Mouse (Mus musculus): ENCODE data around the gene Cfap97.

The Cfap97 gene

DNA sequence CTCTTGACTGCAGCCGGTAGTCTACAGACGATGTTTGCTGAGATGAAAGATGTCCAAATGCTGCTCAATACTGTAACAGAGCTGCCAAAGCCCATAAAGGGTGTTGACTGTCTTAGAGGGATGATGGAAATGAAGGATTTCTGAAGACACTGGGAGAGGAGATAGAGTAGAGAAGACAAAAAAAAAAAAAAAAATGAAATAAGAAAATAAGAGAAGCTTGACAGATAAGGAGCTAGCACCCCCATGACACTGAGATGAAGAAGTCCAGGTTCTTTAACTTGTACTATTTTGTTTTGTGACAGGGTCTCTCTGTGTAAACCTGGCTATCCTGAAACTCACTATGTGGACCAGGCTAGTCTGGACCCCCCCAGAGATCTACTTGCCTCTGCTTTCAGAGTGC lies 1.5 kb downstream of the Cfap97 start:
- DNase-seq (ENCODE audit: low spot score): no peak

DNA sequence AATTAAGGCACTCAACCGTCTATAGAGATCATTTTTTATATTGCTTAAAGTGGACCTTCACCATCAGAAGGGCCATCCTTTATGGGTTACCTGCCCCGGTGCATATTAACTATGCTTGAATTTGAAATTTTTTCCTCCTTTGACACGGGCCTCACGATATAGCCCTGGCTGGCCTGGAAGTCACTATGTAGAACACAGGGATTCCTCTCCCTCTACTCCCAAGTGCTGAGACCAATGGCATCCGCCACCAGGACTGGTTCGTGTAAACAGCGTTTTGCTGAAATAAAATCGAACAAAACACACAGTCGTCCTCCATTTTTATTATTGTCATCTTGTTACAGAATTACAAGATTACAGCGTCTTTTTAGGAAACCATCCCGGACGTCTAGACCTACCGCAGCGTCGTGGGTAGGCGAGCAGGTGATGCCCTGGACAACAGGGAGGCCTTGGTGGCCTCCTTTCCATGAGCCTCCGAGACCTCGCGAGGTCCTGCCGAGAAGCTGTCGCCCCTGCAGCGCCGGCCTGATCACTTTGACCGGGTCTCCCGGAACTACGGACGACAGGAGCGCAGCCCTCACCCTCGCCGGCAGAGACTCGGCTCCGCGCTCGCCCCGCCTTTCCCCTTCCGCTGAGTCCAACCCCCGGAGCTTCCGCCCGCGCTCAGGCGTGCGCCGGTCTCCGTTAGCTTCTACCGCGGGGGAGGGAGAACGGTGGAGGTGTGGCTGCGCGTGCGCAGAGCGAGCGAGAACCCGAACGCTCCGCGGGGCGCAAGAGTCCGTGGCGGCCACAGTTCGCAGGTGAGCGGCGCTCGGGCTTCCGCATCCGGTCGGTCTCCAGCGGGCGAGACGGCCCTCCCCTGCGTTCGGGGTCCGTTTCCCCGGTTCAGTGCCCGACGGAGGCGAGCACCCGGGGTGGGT lies 11.6 kb downstream of the Cfap97 start:
- peak; percentile 97 for DNase-seq (ENCODE audit: low spot score)

DNA sequence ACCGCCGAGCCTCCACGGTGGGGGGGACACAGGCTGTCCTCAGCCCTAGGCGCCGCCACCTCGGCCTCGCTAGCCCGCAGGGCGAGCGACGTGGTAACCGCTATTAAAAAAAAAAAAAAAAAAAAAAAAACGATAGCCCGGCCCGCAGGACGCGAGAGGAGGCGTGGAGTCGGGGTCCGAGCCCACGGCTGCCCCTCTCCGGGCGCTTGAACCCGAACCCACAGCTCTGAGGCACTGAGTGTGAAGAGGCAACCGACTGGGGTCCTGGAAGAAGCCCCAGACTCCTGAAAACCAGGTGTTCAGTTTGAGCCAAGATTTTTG lies 12.3 kb downstream of the Cfap97 start:
- DNase-seq (ENCODE audit: low spot score): no peak

DNA sequence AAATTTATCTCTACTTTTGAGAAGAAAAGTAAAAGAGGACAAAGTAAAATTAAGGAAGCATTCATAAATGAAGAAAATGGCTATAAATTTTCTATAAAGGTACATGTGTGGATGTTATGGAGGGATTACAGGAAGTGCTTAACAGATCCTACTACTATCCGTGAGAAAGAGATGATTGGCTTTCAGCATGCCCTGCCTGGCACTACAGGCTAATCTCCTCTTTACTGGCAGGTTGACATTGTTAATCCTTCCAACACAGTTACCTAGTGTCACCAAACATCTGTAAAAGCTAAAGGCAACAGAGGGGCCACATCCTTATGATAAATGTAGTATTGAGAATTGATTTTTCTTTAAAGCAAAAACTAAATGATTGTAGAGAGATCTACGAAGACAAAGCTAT lies 22.1 kb downstream of the Cfap97 start:
- DNase-seq (ENCODE audit: low spot score): no peak

DNA sequence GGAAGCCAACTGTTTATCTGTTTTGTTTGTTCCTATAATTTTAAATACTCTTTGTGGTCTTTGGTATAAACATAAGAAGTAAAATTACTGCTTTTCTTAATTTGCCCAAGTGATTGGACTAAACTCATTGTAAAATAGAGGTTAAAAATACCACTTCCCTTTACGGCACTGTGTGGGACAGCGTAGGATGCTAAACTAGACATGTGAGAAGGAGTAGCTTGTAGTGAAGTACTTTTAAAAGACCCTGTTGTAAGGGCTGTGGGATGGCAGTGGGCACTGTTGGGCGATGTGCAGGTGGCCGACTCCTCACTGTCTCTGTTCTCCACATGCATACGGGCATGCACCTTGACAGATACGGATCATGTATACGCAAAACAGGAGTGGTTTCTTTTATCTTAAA lies 28.6 kb downstream of the Cfap97 start:
- no peak for DNase-seq (ENCODE audit: low spot score)

DNA sequence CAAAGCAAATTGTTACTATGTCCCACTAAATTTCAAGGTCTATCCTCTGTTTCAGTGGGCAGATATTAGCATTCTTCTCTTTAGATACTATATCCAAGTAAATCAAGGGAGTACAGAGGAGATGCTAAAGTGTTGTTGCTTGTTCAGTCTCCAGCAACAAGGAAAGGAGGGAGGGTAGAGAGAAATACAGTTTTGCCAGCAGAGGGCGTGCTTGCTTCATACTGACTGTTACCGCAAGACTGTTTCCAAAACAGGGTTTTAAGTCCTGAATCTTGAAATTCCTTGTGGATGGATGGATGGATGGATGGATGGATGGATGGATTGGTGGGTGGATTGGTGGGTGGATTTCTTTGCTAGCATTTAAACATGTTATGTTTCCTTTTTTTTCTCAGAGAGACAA lies 33.8 kb downstream of the Cfap97 start:
- peak; percentile 54 for DNase-seq (ENCODE audit: low spot score)

DNA sequence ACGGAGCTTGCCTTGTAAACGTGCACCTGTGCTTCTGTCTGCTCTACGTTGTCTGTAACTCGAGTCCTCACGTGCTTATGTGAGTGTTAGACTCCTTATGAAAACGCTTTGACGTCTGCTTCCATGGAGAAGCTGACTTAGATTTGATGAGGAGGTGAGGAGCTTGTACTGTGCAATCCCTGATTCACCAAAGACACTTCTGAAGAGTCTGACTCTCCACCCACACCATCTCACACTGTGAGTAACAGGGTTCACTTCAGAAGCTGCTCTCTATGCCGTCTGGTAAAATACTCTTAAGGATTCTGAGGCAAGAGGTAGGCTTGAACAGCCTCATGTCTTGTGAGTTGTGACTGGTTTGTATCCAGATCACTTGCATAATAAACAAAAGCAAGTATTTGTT lies 41.5 kb downstream of the Cfap97 start:
- DNase-seq (ENCODE audit: low spot score): no peak

DNA sequence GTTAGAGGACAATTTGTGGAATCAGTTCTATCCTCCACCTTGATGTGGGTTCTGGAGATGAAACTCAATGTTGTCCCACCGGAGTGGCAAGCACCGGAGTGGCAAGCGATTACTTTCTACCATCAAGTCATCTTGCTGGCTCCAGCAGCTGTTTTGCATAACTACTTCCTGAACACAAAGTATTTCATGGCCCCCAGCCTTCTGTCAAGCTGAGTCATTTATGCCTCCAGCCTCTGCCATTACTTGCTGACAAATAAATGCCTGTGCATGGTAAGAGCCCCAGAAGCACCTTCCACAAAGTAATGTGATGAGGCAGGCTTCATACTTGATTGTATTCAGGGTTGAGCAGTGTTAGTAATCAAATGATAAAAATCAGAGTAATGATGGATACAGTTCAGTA lies 45.3 kb downstream of the Cfap97 start:
- DNase-seq (ENCODE audit: low spot score): no peak

DNA sequence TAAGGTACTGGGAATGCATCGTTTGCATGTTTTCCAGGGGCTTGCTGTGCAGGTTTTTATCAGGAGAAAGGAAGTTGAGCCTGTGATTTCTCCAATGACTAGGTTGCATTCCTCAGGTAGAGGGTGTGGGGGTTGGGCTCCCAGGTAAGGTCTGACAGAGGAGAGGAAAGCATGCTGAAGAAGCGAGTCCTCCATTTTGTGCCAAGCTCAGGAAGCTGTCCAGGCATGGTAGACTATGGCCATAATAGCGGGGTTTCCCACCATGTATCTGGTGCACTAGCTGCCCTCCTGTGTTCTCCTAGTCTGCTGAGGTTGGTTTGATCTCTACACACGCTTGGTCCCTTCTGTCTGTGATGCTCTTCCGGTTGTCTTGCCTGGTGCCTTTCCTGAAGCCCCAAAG lies 46.1 kb downstream of the Cfap97 start:
- no peak for DNase-seq (ENCODE audit: low spot score)

DNA sequence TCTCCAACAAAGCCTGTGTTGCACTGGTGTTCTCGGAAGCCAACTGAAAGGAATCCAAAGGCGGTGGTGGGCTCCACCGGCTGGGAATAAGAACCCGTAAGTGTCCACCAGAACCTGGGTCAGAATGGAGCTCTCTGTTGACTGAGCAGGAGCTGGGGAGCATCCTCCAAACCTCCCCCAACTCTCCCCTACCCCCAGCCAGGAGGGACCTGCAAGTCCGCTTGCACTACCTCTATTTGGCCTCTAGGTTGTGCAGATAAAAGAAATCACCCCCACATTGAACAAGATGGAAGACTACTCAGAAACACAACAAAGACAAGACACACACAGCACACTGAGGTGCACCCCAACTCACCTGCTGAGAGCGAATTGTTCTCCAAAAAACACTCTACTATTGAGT lies 50.8 kb downstream of the Cfap97 start:
- no peak for DNase-seq (ENCODE audit: low spot score)

DNA sequence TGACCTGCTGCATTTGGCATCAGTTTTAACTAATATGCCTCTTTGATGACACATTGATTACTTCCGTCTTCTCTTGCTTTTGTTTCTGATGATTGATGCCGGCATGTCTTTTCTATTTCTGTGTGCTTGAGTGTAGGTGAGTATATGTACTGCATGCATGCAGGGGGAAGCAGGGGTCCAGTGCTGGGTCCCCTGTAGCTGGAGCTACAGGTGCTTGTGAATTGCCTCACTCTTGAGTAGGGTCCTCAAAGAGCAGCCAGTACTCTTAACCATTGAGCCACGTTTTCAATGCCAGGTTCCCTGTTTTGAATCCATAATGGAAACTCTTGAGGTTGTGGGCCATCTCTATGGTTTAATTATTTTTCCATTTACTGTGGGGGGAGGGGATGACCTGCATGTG lies 52.7 kb downstream of the Cfap97 start:
- no peak for DNase-seq (ENCODE audit: low spot score)

DNA sequence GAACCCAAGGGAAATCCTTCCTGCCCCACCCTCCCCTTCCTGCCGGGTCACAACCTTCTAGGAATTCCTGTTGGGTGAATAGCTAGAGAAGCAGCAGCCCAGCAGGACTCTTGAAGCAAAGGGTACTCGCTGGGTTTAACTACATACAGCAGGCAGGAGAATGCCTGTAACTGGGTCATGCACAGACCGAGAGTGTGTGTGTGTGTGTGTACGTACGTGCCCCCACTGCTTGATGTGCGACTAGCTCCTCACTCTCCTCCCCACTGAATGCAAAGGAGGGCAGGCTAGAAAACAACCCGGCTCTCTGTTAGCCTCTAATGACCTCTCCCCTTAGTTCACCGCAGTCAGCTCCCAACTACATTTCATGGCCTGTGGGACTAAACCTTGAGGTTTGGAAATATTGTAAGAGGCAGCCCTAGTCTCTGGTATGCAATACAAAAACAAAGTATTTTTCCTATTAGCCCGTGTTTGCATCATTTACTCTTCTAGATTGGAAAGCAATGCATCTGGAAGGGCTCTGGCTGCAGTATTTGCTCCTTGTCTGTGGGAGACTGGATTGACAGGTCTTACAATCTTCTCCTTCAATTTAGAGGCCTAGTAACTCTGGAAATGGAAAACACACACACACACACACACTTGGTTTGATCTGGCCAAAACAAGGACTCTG lies 53.5 kb downstream of the Cfap97 start:
- DNase-seq (ENCODE audit: low spot score): no peak

DNA sequence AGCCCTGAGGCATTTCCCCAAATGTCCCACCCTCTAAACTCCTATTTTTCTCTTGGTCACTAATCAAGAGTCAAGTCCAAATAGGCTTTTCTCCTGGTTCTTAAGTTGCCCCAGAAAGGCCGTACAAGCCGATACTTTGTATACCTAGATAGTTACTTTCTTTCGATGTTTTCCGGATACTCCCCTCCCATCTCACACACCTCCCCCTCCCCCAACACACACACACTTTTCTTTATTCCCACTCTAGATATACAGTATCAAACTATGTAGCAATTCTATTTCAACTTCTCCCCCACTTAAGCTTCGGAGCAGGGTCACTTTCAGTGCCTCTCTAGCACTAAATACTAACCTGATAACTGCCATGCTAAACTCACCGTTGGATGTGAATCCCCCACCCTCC lies 54.5 kb downstream of the Cfap97 start:
- no peak for DNase-seq (ENCODE audit: low spot score)

DNA sequence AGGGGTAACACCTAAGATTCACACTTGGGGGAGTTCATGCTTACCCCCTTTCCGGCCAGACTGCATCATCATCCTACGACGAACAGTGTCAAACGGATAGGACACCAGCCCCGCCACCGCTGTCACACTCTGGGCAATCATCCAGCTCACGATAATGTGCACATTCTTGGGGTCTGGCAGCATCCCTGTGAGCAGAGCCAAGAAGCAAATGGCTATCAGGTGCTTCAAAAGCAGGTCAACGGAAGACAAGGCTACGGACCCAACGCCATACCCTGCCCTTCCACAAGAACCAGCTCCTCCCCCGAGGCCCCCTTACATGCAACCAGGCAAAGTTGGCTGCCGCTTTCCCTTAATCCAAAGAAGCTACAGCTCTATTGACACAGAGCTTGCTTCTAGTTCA lies 56.8 kb downstream of the Cfap97 start:
- DNase-seq (ENCODE audit: low spot score): peak; percentile 18

DNA sequence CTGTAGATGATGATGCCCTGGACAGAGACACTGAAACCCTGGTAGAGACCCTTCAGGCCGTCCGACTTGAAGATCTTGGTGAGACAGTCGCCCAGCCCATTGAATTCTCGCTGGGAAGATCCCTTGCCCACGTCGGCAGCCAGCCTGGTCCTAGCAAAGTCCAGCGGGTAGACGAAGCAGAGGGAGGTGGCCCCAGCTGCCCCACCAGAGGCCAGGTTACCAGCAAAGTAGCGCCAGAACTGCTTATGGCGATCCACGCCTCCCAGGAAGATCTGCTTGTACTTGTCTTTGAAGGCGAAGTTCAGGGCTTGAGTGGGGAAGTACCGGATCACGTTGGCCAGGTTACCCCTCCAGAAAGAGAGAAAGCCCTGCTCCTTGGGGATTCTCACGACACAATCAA lies 57.5 kb downstream of the Cfap97 start:
- DNase-seq (ENCODE audit: low spot score): no peak

DNA sequence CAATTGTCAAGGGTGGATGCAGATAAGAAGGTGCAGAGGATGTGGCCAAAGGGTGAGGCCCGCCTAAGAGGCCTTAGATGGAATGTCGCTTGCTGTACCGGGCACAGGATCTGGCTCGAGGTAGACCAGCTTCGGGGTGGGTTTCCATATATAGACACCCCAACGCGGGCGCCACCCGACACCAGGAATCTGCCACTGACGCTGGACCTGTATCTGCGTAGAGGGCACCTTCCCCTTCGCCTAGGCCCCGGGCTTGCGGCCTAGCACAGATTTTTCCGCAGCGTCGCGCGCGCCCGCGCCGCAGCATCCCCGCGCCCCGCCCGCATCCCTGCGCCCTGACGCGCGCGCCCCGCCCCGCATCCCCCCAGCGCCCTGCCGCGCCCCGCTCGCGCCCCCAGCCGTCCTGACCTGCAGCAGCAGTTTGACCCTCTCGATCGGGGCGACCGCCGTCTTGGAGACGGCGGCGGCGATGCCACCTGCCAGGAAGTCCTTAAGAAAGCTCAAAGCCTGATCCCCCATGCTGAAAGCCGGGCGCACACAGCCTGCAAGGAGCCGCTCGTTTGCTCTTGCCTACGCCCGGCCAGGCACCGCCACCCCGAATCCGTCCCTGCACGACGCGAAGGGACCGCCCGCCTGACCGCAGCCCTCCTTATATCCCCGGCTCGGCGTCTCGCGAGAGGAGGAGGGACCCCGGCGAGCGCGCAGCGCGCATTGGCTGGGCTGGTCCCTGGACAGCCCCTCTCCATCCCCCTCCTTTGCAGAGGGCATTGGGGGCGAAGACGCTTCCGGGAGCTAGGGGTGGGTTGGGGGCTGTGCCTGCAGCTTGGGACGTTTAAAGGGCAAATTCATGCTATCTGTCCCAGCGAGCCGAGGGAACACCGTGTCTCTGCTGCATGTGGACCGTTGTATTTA lies 59.1 kb downstream of the Cfap97 start, which contains the start of gene Slc25a4:
TSS of gene Slc25a4 (minus strand) at position 881 of the 912 bp plus-strand sequence.
- peak; percentile 98 for DNase-seq (ENCODE audit: low spot score)

DNA sequence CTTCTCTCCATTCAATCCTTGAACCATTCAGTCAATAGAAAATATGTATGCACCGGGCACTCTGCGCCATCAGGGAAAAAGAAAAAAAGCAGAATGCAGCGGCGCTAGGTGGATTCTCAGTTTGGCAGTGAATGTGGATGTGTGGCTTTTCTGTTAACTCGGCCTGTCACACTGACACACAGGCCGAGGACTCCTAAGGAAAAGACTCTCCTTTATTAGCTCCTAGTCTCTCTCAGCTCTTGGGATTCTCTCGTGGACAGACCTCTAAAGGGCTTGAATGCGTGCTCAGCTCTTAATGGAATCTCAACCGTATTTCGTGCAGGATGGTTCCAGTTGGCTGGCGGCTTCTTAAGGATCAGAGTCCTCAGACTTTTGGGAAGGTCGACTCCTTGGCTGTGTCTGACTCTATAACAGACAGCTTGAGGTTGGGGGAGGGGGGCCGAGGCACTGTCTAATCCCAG lies 60.1 kb downstream of the Cfap97 start:
- no peak for DNase-seq (ENCODE audit: low spot score)

DNA sequence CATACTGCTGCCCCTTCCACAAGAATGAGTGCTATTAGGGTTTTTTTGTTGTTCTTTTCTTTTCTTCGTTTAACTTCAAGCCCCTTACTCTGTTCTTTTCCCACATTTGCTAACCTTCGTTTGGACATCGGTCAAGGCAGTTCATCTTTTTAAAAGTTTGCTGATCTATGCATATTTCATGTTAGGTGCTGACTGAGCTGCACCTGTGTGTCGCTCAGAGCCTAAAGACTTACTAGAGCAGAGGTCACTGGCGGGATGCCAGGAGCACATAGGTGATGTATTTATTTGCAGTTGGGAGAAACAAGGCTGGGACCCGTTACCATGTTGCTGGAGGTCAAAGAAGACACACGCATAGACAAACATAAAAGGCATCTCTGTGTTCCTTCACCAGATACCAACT lies 60.6 kb downstream of the Cfap97 start:
- DNase-seq (ENCODE audit: low spot score): peak; percentile 21

DNA sequence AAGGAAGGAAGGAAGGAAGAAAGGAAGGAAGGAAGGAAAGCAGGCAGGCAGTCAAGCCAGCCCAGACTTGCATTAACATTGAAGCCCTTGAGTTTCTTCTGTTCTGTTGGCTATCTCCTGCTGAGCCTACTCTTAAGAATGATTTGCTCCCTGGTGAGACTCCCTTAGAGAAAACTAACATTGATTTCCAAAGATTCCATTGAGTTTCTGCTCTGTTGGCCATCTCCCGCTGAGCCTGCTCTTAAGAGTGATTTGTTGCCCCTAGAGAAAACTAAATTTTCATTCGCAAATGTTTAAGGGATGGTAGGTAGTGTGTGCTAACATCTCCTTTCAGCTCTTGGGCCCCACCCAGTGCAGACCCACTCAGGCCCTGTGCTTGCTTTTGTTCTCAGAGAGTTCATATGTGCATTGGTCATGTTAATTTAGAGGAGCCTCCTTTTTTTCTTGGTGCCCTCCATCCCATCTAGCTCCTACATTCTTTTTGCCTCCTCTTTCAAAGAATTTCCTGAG lies 62.5 kb downstream of the Cfap97 start:
- DNase-seq (ENCODE audit: low spot score): no peak

DNA sequence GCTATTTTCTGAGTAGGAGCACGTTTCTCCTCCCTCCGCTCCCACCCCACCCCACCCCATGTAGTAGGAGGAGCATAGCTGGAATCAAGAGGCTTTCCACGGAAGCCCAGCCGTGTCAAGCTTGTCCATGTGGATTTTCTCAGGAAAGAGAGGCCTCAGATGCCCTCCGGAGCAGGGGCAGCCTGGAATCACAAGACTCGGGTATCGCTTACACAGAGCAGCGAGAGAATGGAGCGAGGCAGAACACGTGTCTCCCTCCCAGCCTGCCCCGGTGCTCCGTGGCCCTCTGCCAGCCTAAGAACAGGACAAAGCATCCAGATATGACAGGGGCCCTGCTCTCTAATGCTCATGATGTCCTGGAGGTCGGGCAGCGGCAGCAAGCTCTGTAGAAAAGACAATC lies 65.3 kb downstream of the Cfap97 start:
- peak; percentile 41 for DNase-seq (ENCODE audit: low spot score)

DNA sequence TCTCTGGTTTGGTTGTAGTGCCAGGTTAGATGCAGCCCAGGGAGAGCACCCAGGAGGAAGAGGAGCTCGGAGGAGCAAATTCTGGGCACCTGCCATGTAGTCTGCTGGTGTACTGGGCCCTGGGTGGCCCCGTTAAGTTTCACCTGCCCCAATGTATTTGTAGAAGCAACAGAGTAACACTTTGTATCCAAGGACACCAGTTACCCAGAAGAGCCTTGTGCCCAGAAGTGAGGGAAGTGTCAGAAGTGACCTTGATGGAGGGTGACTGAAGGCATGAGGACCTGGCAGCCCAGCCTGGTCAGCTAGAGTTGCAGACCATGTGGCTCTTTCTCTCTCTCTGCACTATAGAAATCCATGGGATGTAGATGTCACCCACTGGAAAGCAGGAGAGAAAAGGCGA lies 69.0 kb downstream of the Cfap97 start:
- DNase-seq (ENCODE audit: low spot score): no peak

DNA sequence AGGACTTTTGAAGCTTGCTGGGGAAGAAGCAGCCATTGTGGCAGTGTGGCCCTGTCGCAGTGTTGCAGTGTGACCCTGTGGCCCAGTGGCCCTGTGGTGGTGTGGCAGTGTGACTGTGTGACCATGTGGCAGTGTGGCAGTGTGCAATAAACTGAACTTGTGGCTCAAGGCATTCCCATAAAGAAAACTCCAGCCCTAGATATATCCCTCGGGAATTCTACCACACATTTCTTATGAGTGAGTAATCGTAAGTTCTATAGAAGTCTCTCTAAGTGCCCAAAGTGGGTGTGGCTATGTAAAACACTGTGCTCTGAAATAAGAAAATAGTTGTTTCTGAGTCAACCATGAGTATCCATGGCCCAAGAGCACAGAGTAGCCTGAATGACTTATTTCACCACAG lies 73.9 kb downstream of the Cfap97 start:
- DNase-seq (ENCODE audit: low spot score): no peak
